Mouse (Mus musculus) limb, embryonic 13.5 days (tissue): ENCODE measurements at regions not wholly inside any gene's neighbourhood (a gene's known extent, or its start where the extent isn't known, plus 50 kb on each side); places are given as distances from the start of the nearest gene placed in this dataset.

Experiments used
- ATAC-seq: fragments of 200-750 bp; cut with Nextera tagmentation; 2 replicates; pipeline ENCODE4 v1.8.0; 2017; ENCODE audit warnings: low read depth, moderate number of reproducible peaks, moderate TSS enrichment; ENCODE audit not compliant: low FRiP score
- H3K27ac ChIP-seq: fragments of 300-500 bp; sonication (generic); 2 replicates; pipeline ENCODE4 v1.5.1; 2015; ENCODE audit warnings: inconsistent platforms, mild to moderate bottlenecking, moderate library complexity
- H3K27me3 ChIP-seq: fragments of 300-500 bp; sonication (generic); 2 replicates; pipeline ENCODE4 v1.6.1; 2015; ENCODE audit warnings: mild to moderate bottlenecking, inconsistent platforms
- H3K36me3 ChIP-seq: fragments of 300-500 bp; sonication (generic); 2 replicates; pipeline ENCODE4 v1.6.1; 2015; ENCODE audit warnings: inconsistent platforms, mild to moderate bottlenecking, moderate library complexity
- H3K4me1 ChIP-seq: fragments of 300-500 bp; sonication (generic); 2 replicates; pipeline ENCODE4 v1.6.1; 2015; ENCODE audit warnings: inconsistent platforms
- H3K4me2 ChIP-seq: fragments of 300-500 bp; sonication (generic); replicated peaks from 2 replicates; pipeline ENCODE4 v1.6.1; 2015; ENCODE audit warnings: inconsistent platforms, mild to moderate bottlenecking, moderate library complexity
- H3K4me3 ChIP-seq: fragments of 300-500 bp; sonication (generic); 2 replicates; pipeline ENCODE4 v1.5.1; 2015; ENCODE audit warnings: moderate library complexity, mild to moderate bottlenecking, inconsistent platforms
- H3K9ac ChIP-seq: fragments of 300-500 bp; sonication (generic); 2 replicates; pipeline ENCODE4 v1.6.1; 2015; ENCODE audit warnings: mild to moderate bottlenecking, inconsistent platforms
- H3K9me3 ChIP-seq: fragments of 300-500 bp; sonication (generic); 2 replicates; pipeline ENCODE4 v1.6.1; 2016; ENCODE audit warnings: inconsistent platforms
- WGBS: fragments of 180-500 bp; shearing (Covaris S2); methylation state at CpG from one replicate; pipeline ENCODE4 v1.1.7; 2015; 5-methylcytosine and 5-hydroxymethylcytosine counted together

DNA sequence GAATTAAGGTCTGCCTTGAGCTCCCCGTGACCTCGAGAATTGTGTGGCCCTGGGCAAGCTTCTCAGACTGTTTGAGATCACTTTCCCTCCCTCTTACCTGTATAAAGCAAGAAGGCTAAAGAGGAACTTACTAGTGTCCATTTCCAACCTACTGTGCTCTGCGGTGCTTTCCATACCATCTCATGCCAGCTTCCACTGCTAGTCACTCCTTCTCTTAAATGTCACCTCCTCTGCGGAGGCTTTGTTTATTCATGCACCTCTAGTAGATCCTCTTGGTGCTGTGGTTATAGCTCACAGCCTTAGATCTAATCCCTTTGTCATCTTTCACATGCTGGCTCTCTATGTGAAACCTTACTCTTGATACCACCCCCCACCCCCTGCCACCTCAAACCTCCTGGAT lies 2310.3 kb upstream of the Lrrc6 start:
- no peak overlapping the region for H3K4me2 ChIP-seq
- H3K9ac ChIP-seq, result no peak overlapping the region
- H3K4me1 ChIP-seq, result no peaks in the 10 kb centered on the region
- no peaks in the 10 kb centered on the region for H3K9me3 ChIP-seq
- no peaks in the 10 kb centered on the region for H3K36me3 ChIP-seq
- no peak overlapping the region for H3K4me3 ChIP-seq
- 85% methylated on average over 4 of the region's 4 CpGs for WGBS
- H3K27ac ChIP-seq, result no peak overlapping the region
- H3K27me3 ChIP-seq, result no peaks in the 10 kb centered on the region
- ATAC-seq, result no peak

GRCm38 (mm10) chr15:68810593-68810992 lies 2309.9 kb upstream of the Lrrc6 start:
- Histone ChIP-seq H3K27me3 (no peaks in the 10 kb centered on the region), H3K9me3 (no peaks in the 10 kb centered on the region), H3K4me2 (no peak overlapping the region), H3K4me3 (no peak overlapping the region), H3K9ac (no peak overlapping the region), H3K36me3 (no peaks in the 10 kb centered on the region), H3K27ac (no peak overlapping the region), H3K4me1 (no peaks in the 10 kb centered on the region)
- ATAC-seq, result no peak
- WGBS, result 86% methylated on average over 6 of the region's 6 CpGs

GRCm38 (mm10) chr15:68808175-68808574 lies 2307.5 kb upstream of the Lrrc6 start:
- H3K4me3 ChIP-seq, result no peak overlapping the region
- H3K4me2 ChIP-seq, result no peak overlapping the region
- no peak overlapping the region for H3K9ac ChIP-seq
- WGBS, result 96% methylated on average over 1 of the region's 1 CpGs
- H3K27ac ChIP-seq, result no peak overlapping the region
- H3K4me1 ChIP-seq, result no peaks in the 10 kb centered on the region
- H3K9me3 ChIP-seq, result no peaks in the 10 kb centered on the region
- H3K36me3 ChIP-seq, result no peaks in the 10 kb centered on the region
- ATAC-seq, result no peak
- no peaks in the 10 kb centered on the region for H3K27me3 ChIP-seq

DNA sequence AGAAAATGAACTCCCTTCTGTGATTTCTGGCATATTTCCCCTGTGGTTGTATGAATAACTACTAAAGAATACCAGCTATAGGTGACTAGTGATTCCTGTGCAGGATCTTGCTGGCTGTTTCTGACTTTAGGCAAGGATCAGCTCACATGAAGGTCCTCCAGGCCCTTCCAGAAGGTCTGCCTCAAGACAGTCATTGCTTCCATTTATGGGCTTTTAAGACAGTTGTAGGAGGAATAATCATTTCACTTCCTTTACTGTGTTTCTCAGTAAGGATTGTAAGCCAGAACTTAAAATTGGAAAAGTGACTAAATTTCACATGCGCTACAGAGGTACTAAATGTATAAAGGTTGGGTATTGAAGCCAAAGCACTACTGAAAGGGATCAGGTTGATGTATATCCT lies 2303.5 kb upstream of the Lrrc6 start:
- 100% methylated on average over 1 of the region's 1 CpGs for WGBS
- Histone ChIP-seq H3K27ac (no peak overlapping the region), H3K4me1 (no peaks in the 10 kb centered on the region), H3K4me3 (no peak overlapping the region), H3K27me3 (no peaks in the 10 kb centered on the region), H3K36me3 (no peaks in the 10 kb centered on the region), H3K4me2 (no peak overlapping the region), H3K9me3 (no peaks in the 10 kb centered on the region), H3K9ac (no peak overlapping the region)
- ATAC-seq, result no peak

DNA sequence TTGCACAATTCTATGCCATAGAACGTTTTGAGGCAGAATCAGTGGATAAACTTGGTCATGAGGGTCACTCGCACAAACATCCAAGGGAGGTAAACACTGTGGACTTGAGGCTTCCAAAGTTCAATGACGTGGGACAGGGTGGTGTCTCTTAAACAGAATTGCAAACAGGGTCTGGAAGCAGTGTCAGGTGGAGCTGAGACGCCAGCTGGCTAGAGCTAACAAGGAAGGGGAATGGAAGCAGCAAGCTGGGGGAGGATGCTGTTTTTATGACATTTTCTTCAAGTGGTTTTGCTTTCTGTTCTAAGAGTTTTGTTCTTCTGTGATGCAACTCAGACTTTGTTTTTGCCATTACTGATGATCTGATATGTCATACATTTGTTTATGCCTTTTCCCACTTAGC lies 2301.1 kb upstream of the Lrrc6 start:
- WGBS, result 79% methylated on average over 4 of the region's 4 CpGs
- Histone ChIP-seq H3K9me3 (no peaks in the 10 kb centered on the region), H3K9ac (no peak overlapping the region), H3K27me3 (no peaks in the 10 kb centered on the region), H3K4me2 (no peak overlapping the region), H3K4me1 (no peaks in the 10 kb centered on the region), H3K27ac (no peak overlapping the region), H3K36me3 (no peaks in the 10 kb centered on the region), H3K4me3 (no peak overlapping the region)
- no peak for ATAC-seq

DNA sequence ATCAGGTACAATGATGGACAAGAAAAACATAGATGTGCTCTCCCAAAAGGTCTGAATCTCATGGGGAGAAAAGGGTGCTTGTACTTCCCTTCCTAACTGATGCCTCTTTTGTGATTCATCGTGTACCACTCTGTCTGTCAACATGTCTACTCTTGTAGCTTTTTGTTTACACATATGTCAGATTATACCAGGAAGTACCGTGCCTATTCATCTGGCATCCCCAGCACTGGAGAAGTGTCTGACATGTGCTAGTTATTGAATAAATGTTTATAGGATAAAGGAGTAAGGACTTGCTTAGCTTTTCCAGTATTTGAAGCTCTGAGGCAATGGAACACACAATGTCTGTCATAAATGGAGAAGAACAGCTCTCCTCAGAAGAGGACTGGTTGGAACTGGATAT lies 2296.7 kb upstream of the Lrrc6 start:
- Histone ChIP-seq H3K36me3 (no peaks in the 10 kb centered on the region), H3K4me2 (no peak overlapping the region), H3K4me1 (no peaks in the 10 kb centered on the region), H3K9me3 (no peaks in the 10 kb centered on the region), H3K9ac (no peak overlapping the region), H3K4me3 (no peak overlapping the region), H3K27ac (no peak overlapping the region), H3K27me3 (no peaks in the 10 kb centered on the region)
- 82% methylated on average over 2 of the region's 2 CpGs for WGBS
- no peak for ATAC-seq

DNA sequence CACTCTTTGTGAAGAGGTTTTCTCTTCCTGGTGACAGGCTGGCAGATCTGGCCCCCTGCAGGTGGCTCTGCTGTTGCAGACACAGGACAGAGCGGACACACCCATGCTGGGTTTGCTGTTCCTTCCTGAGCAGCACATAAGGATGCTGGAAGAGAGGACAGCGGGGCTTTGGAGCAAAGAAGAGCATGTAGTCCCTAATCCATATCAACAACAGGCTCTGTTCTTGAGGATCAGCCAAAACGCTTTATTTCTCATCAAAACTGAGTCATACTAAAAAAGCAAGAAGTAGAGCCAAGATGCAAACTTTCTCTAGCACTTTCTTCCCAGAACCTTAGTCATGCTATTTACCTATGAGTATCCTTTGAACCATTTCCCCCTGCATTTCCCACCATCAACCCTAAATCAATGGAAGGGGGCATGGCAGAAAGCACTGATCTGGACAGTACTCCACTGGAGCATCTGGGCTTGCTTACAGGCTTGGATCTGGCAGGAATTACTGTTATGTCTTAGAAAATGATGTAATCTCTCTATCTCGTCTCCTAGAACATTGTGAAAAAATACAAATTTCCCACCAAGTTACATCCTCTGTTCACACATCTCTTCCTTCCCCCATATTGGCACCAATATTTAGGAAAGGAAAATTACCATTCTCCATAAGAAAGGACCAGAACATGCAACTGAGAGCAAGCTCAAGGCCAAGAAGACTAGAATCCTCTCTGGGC lies 2294.7 kb upstream of the Lrrc6 start:
- Histone ChIP-seq H3K4me2 (no peak overlapping the region), H3K27me3 (no peaks in the 10 kb centered on the region), H3K4me3 (no peak overlapping the region), H3K9ac (no peak overlapping the region), H3K27ac (no peak overlapping the region), H3K4me1 (no peaks in the 10 kb centered on the region), H3K36me3 (no peaks in the 10 kb centered on the region), H3K9me3 (no peaks in the 10 kb centered on the region)
- no peak for ATAC-seq
- 60% methylated on average over 4 of the region's 4 CpGs for WGBS

GRCm38 (mm10) chr15:68759948-68760347 lies 2259.2 kb upstream of the Lrrc6 start:
- no peak overlapping the region for H3K9ac ChIP-seq
- 79% methylated on average over 1 of the region's 1 CpGs for WGBS
- H3K27me3 ChIP-seq, result no peaks in the 10 kb centered on the region
- ATAC-seq, result no peak
- H3K4me1 ChIP-seq, result no peaks in the 10 kb centered on the region
- H3K4me2 ChIP-seq, result no peak overlapping the region
- H3K27ac ChIP-seq, result no peak overlapping the region
- no peaks in the 10 kb centered on the region for H3K9me3 ChIP-seq
- no peaks in the 10 kb centered on the region for H3K36me3 ChIP-seq
- H3K4me3 ChIP-seq, result no peak overlapping the region

DNA sequence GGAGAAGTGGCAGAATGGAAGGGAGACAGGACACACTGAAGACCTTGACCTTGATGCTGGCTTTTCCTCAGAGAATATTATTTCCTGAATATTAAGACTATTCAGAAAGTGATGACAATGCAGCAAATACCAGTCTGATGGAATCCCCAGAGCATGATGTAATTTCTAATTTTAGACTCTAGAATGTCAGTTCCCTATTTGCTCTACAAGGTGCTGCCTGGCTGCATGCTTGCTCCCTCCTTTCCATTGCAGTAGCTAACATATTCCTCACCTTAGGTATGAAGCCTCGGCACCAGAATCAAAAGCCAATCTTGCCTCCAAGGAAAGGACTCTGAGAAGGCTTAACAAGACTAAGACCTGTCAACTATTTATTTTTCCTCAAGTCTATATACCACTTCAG lies 2254.5 kb upstream of the Lrrc6 start:
- Histone ChIP-seq H3K27ac (no peak overlapping the region), H3K4me3 (no peak overlapping the region), H3K36me3 (no peaks in the 10 kb centered on the region), H3K9ac (no peak overlapping the region), H3K27me3 (no peaks in the 10 kb centered on the region), H3K4me1 (no peaks in the 10 kb centered on the region), H3K9me3 (no peaks in the 10 kb centered on the region), H3K4me2 (no peak overlapping the region)
- 89% methylated on average over 1 of the region's 1 CpGs for WGBS
- ATAC-seq, result no peak

- H3K4me1 ChIP-seq, result no peaks in the 10 kb centered on the region
- 82% methylated on average over 4 of the region's 4 CpGs for WGBS
- H3K9me3 ChIP-seq, result no peaks in the 10 kb centered on the region
Measured at GRCm38 (mm10) chr15:68754834-68755233, 2254.1 kb upstream of the Lrrc6 start.

DNA sequence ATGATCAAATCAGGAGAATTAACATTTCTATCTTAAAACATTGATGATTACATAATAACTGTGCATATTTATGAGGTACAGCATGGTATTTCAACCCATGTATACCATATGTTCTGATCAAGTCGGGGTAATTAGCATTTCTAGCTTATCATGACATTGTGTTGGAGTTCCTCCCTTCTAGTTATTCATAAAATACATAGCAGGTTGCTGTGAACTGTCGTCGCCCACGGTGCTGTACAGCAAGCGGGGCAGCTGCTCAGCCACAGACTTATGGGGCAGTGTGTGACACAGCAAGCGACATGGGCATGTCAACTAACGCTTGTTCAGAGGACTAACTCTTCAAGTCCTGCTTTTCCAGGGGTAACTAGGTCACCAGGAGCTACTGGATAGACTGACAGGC lies 2238.6 kb upstream of the Lrrc6 start:
- 89% methylated on average over 7 of the region's 7 CpGs for WGBS

More at GRCm38 (mm10) chr15:68754834-68755233, 2254.1 kb upstream of the Lrrc6 start:
- Histone ChIP-seq H3K4me2 (no peak overlapping the region), H3K27ac (no peak overlapping the region), H3K27me3 (no peaks in the 10 kb centered on the region), H3K9ac (no peak overlapping the region), H3K36me3 (no peaks in the 10 kb centered on the region), H3K4me3 (no peak overlapping the region)
- ATAC-seq, result no peak

GRCm38 (mm10) chr15:68721250-68721649 lies 2220.5 kb upstream of the Lrrc6 start:
- peaks cover 6% of the 10 kb centered on the region for H3K4me1 ChIP-seq
- H3K27ac ChIP-seq, result no peak overlapping the region
- 46% methylated on average over 5 of the region's 5 CpGs for WGBS
- peak; percentile 51; the same call in 1 of the 2 replicates for ATAC-seq
- no peak overlapping the region for H3K9ac ChIP-seq
- no peaks in the 10 kb centered on the region for H3K36me3 ChIP-seq
- H3K4me3 ChIP-seq, result no peak overlapping the region
- H3K4me2 ChIP-seq, result no peak overlapping the region
- H3K27me3 ChIP-seq, result no peaks in the 10 kb centered on the region
- no peaks in the 10 kb centered on the region for H3K9me3 ChIP-seq

More for the DNA sequence above, 2238.6 kb upstream of the Lrrc6 start:
- Histone ChIP-seq H3K9ac (no peak overlapping the region), H3K9me3 (no peaks in the 10 kb centered on the region), H3K27ac (no peak overlapping the region), H3K4me2 (no peak overlapping the region), H3K27me3 (no peaks in the 10 kb centered on the region), H3K4me1 (no peaks in the 10 kb centered on the region), H3K36me3 (no peaks in the 10 kb centered on the region), H3K4me3 (no peak overlapping the region)
- ATAC-seq, result no peak

GRCm38 (mm10) chr15:68719486-68719885 lies 2218.8 kb upstream of the Lrrc6 start:
- Histone ChIP-seq H3K36me3 (no peaks in the 10 kb centered on the region), H3K9ac (no peak overlapping the region), H3K27me3 (no peaks in the 10 kb centered on the region), H3K4me3 (no peak overlapping the region), H3K4me1 (peaks cover 6% of the 10 kb centered on the region), H3K27ac (no peak overlapping the region), H3K4me2 (no peak overlapping the region), H3K9me3 (no peaks in the 10 kb centered on the region)
- ATAC-seq, result no peak
- WGBS, result 62% methylated on average over 12 of the region's 12 CpGs
